Mouse (Mus musculus) forebrain, embryonic 12.5 days (tissue): ENCODE measurements around the gene Gm3139. TPM values are rescaled to one million over a fixed set of nuclear protein-coding genes. Genes with fewer than 3 reads are reported as not detected.
"Not testable (repeated sequence)": the region's sequence is repeated elsewhere in the genome, so short reads cannot be mapped to it uniquely, and the experiment has no call there.

ENCODE experiments used
- ATAC-seq: fragments of 200-750 bp; cut with Nextera tagmentation; 2 replicates; pipeline ENCODE4 v1.8.0; 2017; ENCODE audit warnings: moderate TSS enrichment; ENCODE audit not compliant: low FRiP score
- H3K27ac ChIP-seq: fragments of 300-500 bp; sonication (generic); 2 replicates; pipeline ENCODE4 v1.5.1; 2016; ENCODE audit warnings: mild to moderate bottlenecking
- H3K27me3 ChIP-seq: fragments of 300-500 bp; sonication (generic); 2 replicates; pipeline ENCODE4 v1.6.1; 2016; ENCODE audit warnings: mild to moderate bottlenecking
- H3K36me3 ChIP-seq: fragments of 300-500 bp; sonication (generic); replicated peaks from 2 replicates; pipeline ENCODE4 v1.6.1; 2016; ENCODE audit warnings: mild to moderate bottlenecking
- H3K4me1 ChIP-seq: fragments of 300-500 bp; sonication (generic); 2 replicates; pipeline ENCODE4 v1.6.1; 2016
- H3K4me2 ChIP-seq: fragments of 300-500 bp; sonication (generic); 2 replicates; pipeline ENCODE4 v1.6.1; 2016; ENCODE audit warnings: mild to moderate bottlenecking, moderate library complexity
- H3K4me3 ChIP-seq: fragments of 300-500 bp; sonication (generic); replicated peaks from 2 replicates; pipeline ENCODE4 v1.5.1; 2016; ENCODE audit warnings: mild to moderate bottlenecking
- H3K9ac ChIP-seq: fragments of 300-500 bp; sonication (generic); 2 replicates; pipeline ENCODE4 v1.6.1; 2016; ENCODE audit warnings: mild to moderate bottlenecking
- H3K9me3 ChIP-seq: fragments of 300-500 bp; sonication (generic); 2 replicates; pipeline ENCODE4 v1.6.1; 2016
- WGBS: fragments of 180-500 bp; shearing (Covaris S2); methylation state at CpG from one replicate; pipeline ENCODE4 v1.1.7; 2016; 5-methylcytosine and 5-hydroxymethylcytosine counted together
- polyA plus RNA-seq: library from polyadenylated mRNA; unstranded; fragments of >200 nt; fragmentation: Nextera tagmentation; extraction: Ambion mirVana; gene quantifications from 2 replicates; pipeline ENCODE4 v1.2.1, GENCODE M21; 2016

Gm3139 gene
- polyA plus RNA-seq: not detected in 2 replicates

- not testable (repeated sequence) for H3K36me3 ChIP-seq, H3K4me1 ChIP-seq, H3K27me3 ChIP-seq, ATAC-seq, H3K4me2 ChIP-seq, H3K4me3 ChIP-seq, H3K9me3 ChIP-seq, H3K27ac ChIP-seq, H3K9ac ChIP-seq
- WGBS: no CpG with 5 or more reads among the region's 2 CpGs
Measured at GRCm38 (mm10) chr5:94525987-94526386, at the start of gene Gm3139. TSS of gene Gm3139 (plus strand) at chr5:94526287.

Other genes starting within 250 kb of the Gm3139 start
- not detected in 2 replicates for gene A430089I19Rik, start 219.5 kb upstream of the Gm3139 start, polyA plus RNA-seq
- gene Gm6502, start 211.9 kb upstream of the Gm3139 start, polyA plus RNA-seq: not detected in 2 replicates
- not detected in 2 replicates for gene AA792892, start 186.5 kb upstream of the Gm3139 start, polyA plus RNA-seq
- gene Gm7682, start 80.5 kb upstream of the Gm3139 start, polyA plus RNA-seq: not detected in 2 replicates
- not detected in 2 replicates for gene Gm3147, start 90.1 kb downstream of the Gm3139 start, polyA plus RNA-seq
- gene Gm6509, start 97.7 kb downstream of the Gm3139 start, polyA plus RNA-seq: not detected in 2 replicates
- gene Gm6205, start 122.1 kb downstream of the Gm3139 start, polyA plus RNA-seq: not detected in 2 replicates